Mouse (Mus musculus) layer of hippocampus, adult 8-10 months (tissue): ENCODE measurements at regions not wholly inside any gene's neighbourhood (a gene's known extent, or its start where the extent isn't known, plus 50 kb on each side); places are given as distances from the start of the nearest gene placed in this dataset.

ENCODE experiments used
- DNase-seq, 2 experiments: peaks; one replicate each; pipeline ENCODE4 v3.0.0; 2022; ENCODE audit warnings: low spot score in 2 of 2

DNA sequence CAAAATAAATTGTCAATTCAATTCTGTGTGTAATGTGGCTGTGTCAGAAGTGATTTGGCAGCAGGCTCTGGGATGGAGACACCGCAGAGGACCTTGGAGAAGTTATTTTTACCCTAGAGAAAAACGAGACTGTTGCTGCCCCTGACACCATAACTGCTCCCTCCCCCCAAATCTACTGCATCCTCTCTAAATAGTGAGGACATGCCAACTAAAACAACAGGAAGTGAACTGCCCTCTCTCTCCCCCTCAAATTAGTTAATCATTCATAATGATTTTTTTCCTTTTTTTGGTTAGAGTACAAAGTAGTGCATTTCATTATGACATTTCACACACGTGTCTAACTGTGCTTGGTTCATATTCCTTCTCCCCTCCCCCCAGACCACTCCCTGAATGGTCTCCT, 55.6 kb upstream of the Pias1 start:
- no peak for DNase-seq

DNA sequence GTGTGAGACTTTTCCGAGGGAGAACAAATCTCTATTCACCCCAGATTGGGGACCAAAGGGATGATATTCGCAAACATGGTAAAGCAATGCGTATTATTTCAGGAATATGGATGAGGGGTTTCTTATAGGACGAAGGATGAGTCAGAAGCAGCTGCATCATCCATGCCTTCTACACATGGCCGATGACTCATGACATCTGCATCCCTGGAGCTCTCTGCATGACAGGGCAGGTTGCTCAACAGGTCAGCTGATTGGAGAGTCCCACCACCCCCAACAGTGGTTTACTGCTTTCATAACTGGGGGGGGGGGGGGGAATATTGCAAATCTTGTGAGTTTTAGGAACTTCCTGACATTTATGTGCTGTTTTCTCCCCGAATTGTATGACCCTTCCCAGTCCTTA, 50.3 kb upstream of the Pias1 start:
- no peak for DNase-seq
